Mouse (Mus musculus): ENCODE results near the gene Mgmt.

- TF ChIP-seq POLR2A (IDR thresholded peaks at IDR 0.05; ENCODE audit: control insufficient read depth in 1 of 2, insufficient read depth in 1 of 2, low read depth in 1 of 2, low read length in 2 of 2, poor library complexity in 1 of 2) (no peak), CTCF (IDR thresholded peaks at IDR 0.05 in 2 of 3, conservative IDR thresholded peaks at IDR 0.05 in 1 of 3; ENCODE audit: control insufficient read depth in 1 of 3, insufficient read depth in 1 of 3, low read depth in 2 of 3, low read length in 3 of 3, poor library complexity in 1 of 3, severe bottlenecking in 1 of 3) (no peak), TAL1 (IDR thresholded peaks at IDR 0.05; ENCODE audit: low read length) (no peak)
Observed at GRCm38 (mm10) chr7:136953251-136953650, 58.8 kb downstream of the Mgmt start.
